Mouse (Mus musculus) retina, embryonic 14.5 days (tissue): ENCODE results near the gene Eya2.

Experiments
- DNase-seq: peaks from one replicate; pipeline ENCODE4 v3.0.0-alpha.2; 2015; ENCODE audit warnings: low spot score

Eya2 gene

GRCm38 (mm10) chr2:165652281-165652680, 57.4 kb downstream of the Eya2 start:
- DNase-seq: no peak

- peak; percentile 68 for DNase-seq
These were observed 58.4 kb downstream of the Eya2 start for GRCm38 (mm10) chr2:165653001-165653921.

GRCm38 (mm10) chr2:165654151-165654550, 59.3 kb downstream of the Eya2 start:
- no peak for DNase-seq

- no peak for DNase-seq
These were observed 60.1 kb downstream of the Eya2 start for GRCm38 (mm10) chr2:165654696-165655491.

- DNase-seq: no peak
These were observed 61.7 kb downstream of the Eya2 start for GRCm38 (mm10) chr2:165656541-165656940.

- no peak for DNase-seq
These were observed 62.1 kb downstream of the Eya2 start for GRCm38 (mm10) chr2:165656956-165657355.

- peak; percentile 49 for DNase-seq
These were observed 64.7 kb downstream of the Eya2 start for GRCm38 (mm10) chr2:165659552-165659951.

- no peak for DNase-seq
These were observed 68.4 kb downstream of the Eya2 start for GRCm38 (mm10) chr2:165663266-165663665.

- no peak for DNase-seq
These were observed 69.8 kb downstream of the Eya2 start for GRCm38 (mm10) chr2:165664648-165665047.

GRCm38 (mm10) chr2:165665176-165665575, 70.3 kb downstream of the Eya2 start:
- no peak for DNase-seq

GRCm38 (mm10) chr2:165667096-165667495, 72.3 kb downstream of the Eya2 start:
- no peak for DNase-seq

GRCm38 (mm10) chr2:165682719-165683118, 87.9 kb downstream of the Eya2 start:
- DNase-seq: no peak

GRCm38 (mm10) chr2:165687516-165687915, 92.7 kb downstream of the Eya2 start:
- DNase-seq: no peak

- no peak for DNase-seq
These were observed 94.1 kb downstream of the Eya2 start for GRCm38 (mm10) chr2:165688896-165689295.

GRCm38 (mm10) chr2:165691016-165691415, 96.2 kb downstream of the Eya2 start:
- no peak for DNase-seq

- peak; percentile 18 for DNase-seq
These were observed 98.3 kb downstream of the Eya2 start for GRCm38 (mm10) chr2:165692944-165693660.

- no peak for DNase-seq
These were observed 99.9 kb downstream of the Eya2 start for GRCm38 (mm10) chr2:165694767-165695166.

GRCm38 (mm10) chr2:165700252-165700908, 105.5 kb downstream of the Eya2 start:
- no peak for DNase-seq

GRCm38 (mm10) chr2:165703033-165703805, 108.4 kb downstream of the Eya2 start:
- no peak for DNase-seq

- DNase-seq: no peak
These were observed 113.4 kb downstream of the Eya2 start for GRCm38 (mm10) chr2:165708266-165708665.

GRCm38 (mm10) chr2:165716688-165717087, 121.9 kb downstream of the Eya2 start:
- peak; percentile 43 for DNase-seq
